Mouse (Mus musculus): Measurements from ENCODE around the gene Ankrd39.
A peak's percentile ranks its signal among the peaks of the same experiment; 100 is the strongest.

The Ankrd39 gene

DNA sequence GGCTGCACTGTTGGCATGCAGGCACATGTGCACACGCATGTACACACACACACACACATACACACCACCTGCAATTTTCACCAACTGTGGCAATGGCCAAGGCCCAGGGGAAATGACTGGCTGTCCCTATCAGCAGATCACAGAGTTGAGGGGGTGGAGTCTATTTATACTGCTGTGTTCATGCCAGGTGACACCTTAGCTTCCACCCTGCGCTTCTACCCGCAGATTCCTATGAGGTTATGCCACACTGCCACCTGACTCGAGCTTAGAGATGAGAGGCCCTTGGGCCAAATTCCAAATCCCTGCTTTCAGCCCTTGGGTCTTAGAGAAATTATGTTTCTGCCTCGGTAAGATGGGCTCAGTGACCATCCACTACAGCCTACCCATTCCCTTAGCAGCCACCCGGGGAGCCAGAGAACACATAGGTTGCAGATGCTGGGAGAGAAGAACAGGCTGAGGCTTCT is 12.6 kb downstream of the Ankrd39 start:
- ATAC-seq (ENCODE audit: insufficient number of reproducible peaks, low FRiP score, low TSS enrichment): no peak

DNA sequence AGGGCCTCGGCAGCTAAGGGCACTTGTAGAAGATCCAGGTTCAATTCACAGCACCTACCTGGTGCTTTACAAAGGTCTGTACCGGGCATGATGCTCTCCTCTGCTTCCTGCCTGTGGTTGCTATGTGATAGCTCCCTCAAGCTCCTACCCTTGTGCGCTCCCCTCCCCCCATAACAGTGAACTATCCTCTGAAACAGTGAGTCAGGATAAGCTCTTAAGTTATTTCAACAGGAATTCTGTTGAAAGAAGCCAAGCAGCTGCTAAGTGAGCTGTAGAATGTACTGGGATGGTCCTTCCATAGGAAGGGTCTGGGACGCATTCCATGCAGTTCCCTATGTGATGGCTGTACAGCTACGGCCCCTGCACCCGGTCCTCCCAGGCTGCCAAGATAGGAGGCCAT is 13.7 kb downstream of the Ankrd39 start:
- ATAC-seq (ENCODE audit: insufficient number of reproducible peaks, low FRiP score, low TSS enrichment): no peak

DNA sequence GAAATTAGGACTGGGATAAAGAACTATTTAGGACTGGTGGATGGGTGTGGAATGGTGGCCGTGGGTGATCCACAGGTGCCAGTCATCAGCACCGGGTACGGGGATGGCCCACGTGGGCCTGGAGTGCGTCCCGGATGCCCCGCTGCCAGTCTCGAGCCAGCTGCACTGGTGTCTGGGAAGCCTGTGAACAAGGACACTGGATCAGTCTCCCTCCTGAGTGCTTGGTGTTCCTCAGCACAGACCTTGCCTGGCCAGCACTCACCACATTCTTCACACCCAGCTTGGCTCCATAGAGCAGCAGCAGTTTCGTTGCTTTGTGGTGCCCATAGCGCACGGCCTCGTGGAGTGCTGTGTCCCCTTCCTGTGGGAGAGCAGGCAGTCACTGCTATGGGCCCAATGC is 15.8 kb downstream of the Ankrd39 start:
- ATAC-seq (ENCODE audit: insufficient number of reproducible peaks, low FRiP score, low TSS enrichment): no peak

DNA sequence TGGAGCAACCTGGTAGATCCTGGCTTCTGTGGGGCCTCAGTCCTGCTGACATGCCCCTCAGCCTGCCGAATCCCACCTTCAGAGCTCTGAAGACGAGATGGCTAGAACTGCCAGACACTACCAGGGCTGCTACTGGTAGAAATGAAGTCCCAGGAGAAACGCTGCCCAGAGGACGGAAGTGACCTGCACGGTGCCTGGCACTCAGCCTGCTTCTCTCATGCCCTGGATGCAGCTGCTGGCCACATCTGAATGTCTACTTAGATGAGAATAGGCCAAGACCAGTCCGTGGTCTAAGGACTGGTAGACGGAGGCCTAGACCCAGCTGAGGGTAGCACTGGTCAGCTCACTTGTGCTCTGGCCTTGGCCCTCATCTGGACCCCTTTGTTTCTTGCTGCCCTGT is 16.3 kb downstream of the Ankrd39 start:
- no peak for ATAC-seq (ENCODE audit: insufficient number of reproducible peaks, low FRiP score, low TSS enrichment)

DNA sequence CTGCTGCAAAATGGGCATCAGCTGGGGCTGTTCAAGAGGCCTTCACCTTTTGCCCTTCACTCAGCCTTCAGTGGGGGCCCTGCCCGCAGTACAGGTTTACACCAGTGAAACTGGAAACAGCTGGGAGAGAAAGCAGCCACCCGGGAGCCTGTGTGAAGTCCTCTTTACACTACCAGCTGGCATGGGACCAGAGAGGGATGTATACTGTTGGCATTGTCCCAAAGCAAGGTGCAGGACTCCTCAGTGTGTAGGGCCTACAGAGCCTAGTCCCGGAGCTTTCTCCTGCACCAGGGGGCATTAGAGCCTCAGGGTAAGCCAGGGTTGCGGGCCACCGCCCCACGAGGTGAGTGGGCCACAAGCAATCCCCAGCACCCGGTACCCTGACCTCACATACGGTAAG is 16.8 kb downstream of the Ankrd39 start:
- ATAC-seq (ENCODE audit: insufficient number of reproducible peaks, low FRiP score, low TSS enrichment): no peak

DNA sequence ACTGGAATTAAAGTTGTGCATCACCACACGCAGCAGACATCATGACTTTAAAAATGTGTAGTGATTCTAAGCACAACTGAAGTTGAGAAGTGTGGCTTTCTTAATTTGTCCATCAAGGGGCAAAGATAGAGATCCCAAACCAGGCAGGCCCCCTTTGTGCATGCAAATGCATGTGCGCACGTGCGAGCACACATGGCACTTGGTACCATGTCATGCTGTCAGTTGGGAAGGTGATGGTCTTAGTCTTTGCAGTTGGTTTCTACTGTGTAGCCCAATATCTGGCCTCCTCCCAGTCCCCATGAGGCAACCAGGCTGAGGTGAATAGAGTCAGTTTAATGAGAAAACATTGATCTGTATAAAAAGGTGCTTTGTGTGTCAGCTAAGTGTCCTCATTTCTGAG is 17.4 kb downstream of the Ankrd39 start:
- no peak for ATAC-seq (ENCODE audit: insufficient number of reproducible peaks, low FRiP score, low TSS enrichment)

DNA sequence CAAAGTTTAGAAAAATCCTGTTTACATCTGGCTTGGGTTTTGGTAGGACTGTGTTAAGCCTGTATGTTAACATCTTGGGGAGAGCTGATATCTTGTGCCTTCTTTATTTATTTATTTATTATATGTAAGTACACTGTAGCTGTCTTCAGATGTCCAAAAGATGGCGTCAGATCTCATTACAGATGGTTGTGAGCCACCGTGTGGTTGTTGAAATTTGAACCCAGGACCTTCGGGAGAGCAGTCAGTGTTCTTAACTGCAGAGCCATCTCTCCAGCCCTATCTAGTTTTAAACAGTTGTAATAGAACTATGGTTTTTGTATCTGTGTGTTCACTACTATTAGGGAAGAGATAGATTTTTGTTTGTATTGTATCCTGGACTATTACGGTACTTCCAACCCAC is 18.0 kb downstream of the Ankrd39 start:
- ATAC-seq (ENCODE audit: insufficient number of reproducible peaks, low FRiP score, low TSS enrichment): no peak

DNA sequence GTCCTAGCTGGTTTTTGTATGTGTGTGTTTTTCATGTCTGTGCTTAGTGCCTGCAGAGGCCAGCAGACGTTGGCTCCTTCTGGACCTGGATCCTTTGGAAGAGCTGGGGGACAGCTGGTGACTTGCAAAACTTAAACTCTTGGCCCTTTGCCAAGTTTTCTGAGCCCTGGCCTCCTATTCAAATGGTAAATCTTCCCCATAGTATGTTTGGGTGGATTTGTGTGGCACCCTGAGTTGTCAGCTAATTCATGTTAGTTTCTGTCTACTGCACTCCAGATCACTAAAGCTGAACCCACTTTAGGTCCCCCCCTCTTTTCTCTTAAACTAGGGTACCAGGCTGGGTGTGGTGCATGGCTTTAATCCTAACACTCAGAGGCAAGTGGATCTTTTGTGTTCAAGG is 18.9 kb downstream of the Ankrd39 start:
- ATAC-seq (ENCODE audit: insufficient number of reproducible peaks, low FRiP score, low TSS enrichment): no peak

DNA sequence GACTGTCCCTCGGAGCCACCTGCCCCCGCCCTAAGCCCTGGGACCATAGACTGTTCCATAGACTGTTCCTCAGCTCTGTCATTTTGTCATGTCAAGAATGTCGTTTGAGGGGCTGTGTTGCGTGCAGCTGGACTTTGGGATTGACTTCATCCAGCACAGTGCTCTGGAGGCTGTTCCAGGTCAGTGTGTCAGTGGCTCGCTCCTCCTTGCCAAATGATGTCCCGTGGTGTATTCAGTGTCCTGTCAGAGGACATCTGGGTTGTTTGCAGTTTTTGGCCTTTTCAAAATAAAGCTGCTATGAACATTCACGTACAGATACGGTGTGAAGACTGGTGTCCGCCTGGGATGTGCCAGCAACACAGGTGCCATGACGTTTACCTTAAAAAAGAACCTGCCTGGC is 20.3 kb downstream of the Ankrd39 start:
- ATAC-seq (ENCODE audit: insufficient number of reproducible peaks, low FRiP score, low TSS enrichment): no peak

DNA sequence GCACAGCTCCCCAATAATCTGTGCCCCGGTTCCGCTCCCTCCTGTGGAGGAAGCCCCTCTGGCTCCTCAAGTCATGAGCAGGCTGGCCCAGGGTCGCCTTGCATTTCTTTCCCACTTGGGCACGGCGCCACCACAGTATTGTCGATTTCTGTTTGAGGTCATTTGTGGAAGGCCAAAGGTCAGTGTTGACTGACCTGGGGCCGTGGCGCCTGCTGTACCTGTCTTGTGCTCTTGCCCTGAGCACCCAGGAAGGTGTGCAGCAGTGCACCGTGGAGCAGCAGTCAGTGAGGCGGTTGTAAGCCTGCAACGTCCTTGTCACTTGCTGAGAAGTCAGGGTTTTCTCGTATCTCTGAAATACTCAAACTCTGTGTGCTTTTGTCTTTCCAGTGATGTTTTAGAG is 21.5 kb downstream of the Ankrd39 start:
- no peak for ATAC-seq (ENCODE audit: insufficient number of reproducible peaks, low FRiP score, low TSS enrichment)

DNA sequence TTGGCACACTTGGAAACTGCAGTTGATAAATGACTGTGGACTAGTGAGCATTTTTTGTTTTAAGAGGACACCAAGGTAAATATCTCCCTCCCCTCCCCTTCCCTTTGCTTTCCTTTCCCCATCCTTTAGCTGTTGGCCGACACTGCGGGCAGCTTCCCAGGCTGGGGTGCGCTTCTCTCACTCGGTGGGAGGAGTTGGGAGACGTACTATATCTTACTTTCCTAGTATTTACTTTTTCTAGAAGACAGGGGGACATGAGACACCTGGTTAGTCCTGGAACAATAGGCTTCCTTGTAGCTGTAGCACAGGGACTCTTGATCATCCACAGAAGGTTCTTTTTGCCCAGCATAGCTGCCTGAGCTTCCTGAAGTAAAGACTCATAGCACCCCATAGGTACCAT is 23.2 kb downstream of the Ankrd39 start:
- no peak for ATAC-seq (ENCODE audit: insufficient number of reproducible peaks, low FRiP score, low TSS enrichment)

DNA sequence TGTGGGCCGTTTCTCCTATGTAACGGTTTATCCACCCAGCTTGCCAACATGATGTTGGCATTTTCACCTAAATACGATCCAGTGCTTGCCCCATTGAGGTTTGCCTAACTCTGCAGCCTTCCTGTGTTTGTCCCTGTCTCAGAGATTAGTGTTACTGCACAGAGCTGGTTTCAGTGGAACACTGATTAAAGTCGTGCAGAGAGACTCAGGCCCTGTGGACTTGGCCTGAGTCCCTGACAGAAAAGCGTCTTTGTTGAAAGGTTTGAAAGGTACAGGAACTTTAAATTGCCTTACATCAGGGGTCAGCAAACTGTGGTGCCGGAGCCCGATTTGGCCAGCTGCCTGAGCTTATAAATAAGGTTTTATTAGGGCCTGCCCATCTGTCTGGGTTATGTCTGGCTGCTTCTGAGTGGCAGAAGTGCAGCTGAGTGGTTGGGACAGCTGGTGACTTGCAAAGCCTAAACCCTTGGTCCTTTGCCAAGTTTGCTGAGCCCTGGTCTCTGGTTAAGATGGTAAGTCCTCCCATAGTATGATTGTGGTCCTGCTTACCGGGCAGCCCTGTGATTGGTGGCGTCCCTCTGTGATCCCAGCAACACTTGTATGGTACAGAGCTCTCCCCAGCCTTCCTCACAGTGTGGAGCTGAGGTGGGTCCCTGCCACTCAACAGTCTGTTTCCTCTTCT is 23.8 kb downstream of the Ankrd39 start:
- ATAC-seq (ENCODE audit: insufficient number of reproducible peaks, low FRiP score, low TSS enrichment): no peak

DNA sequence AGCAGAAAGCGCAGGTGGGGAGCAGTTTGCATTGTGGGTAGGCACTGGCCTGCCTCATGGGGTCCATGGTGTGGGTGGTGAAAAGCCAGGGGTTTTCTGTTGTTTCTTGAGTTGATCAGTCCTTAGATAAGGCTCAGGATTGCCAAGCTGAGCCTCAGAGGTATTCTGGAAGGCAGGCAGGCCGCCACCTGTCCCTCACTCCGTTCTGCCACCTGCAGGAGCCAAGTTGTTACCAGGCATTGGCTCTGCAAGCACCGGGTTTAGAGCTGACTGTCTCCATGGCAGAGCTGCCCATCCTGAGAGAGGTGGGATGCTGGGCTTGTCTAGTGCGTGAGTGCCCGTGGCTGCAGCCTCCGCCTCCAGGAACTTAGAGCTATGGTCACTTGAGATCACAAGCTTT is 25.0 kb downstream of the Ankrd39 start:
- ATAC-seq (ENCODE audit: insufficient number of reproducible peaks, low FRiP score, low TSS enrichment): no peak

DNA sequence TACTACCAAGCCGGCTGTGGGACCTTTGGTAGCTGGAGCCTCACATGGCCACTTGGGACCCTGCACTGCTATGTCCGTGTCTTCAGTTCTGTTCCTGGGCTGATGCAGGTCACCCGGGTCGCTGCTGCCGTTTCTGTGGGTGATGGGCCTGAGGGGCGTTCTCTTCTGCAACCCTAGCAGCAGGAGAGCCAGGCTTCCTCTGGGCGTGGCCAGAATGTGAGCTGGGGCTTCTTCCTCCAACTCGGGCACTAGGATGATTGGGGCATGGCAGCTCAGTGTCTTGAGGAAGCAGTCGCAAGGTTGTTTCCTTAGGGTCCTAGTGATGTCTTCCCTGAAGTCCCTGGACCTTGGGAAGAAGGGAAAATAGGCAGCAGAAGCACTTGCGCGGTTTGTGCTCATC is 27.6 kb downstream of the Ankrd39 start:
- ATAC-seq (ENCODE audit: insufficient number of reproducible peaks, low FRiP score, low TSS enrichment): no peak

DNA sequence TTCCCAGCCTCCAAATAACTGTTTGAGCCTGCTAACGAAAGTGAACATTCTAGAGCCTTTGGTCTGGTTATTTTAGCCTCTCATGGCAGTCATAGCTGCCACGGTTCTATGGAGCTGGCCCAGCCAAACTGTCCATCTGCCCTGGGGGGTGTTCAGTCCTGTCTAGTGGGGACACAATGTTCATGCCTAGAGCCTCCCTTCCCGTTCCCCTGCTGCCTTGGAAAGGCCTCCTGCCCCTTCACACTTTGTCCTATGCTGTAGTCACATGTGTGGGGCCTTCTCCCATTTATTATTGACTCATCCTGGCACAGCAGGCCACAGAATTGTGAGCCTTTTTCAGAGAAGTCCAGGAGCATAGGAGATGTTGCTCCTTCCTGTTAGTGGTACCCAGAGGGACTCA is 29.0 kb downstream of the Ankrd39 start:
- peak; percentile 18; the same call in 1 of the 2 replicates for ATAC-seq (ENCODE audit: insufficient number of reproducible peaks, low FRiP score, low TSS enrichment)

DNA sequence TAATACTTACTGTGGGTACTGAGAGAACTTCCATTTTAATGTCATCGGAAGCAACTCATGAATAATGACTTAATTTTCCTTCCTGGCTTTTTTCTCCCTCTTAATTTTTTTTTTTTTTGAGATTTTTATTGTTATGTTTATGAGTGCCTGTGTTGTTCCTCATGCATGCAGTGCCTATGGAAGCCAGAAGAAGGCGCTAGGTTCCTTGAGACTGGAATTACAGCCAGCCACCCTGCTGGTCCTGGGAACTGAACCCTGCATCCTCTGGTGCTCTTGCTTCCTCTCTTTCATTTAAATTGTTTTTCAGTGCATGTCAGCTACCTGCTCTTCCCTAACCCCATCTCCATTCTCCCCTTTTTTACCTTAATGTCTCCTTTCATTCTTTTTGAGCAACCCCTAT is 33.5 kb downstream of the Ankrd39 start:
- ATAC-seq (ENCODE audit: insufficient number of reproducible peaks, low FRiP score, low TSS enrichment): no peak

DNA sequence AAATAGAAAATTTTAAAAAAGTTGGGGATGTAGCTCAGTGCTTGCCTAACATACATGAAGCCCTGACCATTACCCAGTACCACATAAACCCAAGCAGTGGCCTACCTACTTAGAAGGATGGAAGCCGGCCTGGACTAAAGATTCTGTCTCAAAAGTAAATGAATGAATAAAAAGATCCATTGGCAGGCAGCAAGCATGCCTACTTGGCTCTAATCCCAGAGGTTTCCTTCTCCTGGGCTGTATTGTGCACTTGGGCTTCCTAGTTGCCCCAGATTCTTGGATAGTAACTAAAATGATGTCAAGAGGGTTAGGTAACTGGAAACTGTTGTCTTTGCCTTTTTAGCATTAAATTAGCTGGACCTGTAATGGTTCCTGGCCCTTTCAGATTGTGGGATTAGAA is 33.9 kb downstream of the Ankrd39 start:
- ATAC-seq (ENCODE audit: insufficient number of reproducible peaks, low FRiP score, low TSS enrichment): no peak

DNA sequence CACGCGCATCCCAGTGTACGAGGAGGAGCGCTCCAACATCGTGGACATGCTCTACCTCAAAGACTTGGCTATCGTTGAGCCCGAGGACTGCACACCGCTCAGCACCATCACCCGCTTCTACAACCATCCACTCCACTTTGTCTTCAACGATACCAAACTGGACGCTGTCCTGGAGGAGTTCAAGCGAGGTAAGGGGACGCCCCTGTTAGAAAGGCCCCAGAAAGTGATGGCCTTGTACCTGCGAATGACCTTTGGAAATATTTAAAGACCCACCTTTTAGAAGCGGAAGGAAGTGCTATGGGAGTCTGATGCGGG is 34.3 kb downstream of the Ankrd39 start:
- no peak for ATAC-seq (ENCODE audit: insufficient number of reproducible peaks, low FRiP score, low TSS enrichment)

DNA sequence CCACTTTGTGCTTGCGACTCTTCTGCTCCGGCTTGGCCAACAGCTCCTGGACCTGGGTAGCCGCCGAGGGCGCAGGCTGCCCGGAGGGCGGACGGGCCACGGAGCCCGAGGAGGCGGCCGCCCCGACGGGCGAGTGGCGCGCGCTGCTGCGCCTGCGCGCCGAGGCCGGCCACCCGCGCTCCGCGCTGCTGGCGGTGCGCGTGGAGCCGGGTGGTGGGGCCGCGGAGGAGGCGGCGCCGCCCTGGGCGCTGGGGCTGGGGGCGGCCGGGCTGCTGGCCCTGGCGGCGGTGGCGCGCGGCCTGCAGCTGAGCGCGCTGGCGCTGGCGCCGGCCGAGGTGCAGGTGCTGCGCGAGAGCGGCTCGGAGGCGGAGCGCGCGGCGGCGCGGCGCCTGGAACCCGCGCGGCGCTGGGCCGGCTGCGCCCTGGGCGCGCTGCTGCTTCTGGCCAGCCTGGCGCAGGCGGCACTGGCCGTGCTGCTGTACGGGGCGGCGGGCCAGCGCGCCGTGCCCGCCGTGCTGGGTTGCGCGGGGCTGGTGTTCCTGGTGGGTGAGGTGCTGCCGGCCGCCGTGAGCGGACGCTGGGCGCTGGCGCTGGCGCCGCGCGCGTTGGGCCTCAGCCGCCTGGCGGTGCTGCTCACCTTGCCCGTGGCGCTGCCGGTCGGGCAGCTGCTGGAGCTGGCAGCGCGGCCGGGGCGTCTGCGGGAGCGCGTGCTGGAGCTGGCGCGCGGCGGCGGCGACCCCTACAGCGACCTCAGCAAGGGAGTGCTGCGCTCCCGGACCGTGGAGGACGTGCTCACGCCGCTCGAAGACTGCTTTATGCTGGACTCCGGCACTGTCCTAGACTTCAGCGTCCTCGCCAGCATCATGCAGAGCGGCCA is 34.9 kb downstream of the Ankrd39 start:
- peak; percentile 27; the same call in 1 of the 2 replicates for ATAC-seq (ENCODE audit: insufficient number of reproducible peaks, low FRiP score, low TSS enrichment)

DNA sequence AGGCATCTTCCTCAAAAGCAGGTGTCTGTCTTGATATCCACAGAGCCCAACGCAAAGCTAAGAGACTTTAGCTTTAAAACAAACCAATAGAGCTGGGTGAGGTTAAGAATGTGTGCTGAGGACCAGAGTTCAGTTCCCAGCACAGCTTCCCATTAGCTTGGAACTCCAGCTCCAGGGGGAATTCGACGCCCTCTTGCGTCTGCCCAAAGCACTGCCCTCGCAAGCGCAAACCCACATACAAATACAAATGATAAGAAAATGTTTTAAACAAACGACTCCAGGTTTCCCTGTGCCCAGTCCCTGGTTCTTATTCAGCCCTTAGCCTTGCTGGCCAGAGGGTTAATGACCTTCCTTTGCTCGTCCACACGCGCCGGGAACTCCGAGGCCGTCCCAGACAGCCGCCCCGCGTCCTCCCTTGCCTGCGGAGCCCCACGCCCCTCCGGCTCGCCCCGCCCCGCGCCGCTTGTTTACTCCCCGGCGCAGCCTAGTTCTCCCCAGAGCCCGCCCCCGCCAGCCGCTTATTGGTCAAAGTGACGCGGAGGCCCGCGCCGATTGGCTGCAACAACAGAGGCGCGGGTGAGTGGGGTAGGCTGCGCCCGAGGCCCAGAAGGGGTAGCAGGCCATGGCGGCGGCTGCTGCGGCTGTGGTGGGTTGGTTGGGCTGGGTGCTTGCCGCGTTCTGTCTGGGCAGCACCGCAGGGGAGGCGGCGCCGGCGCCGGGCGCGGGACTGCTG is 35.8 kb downstream of the Ankrd39 start, which contains the start of gene Cnnm3:
Cnnm3 (plus strand) TSS at position 579 of the 733 bp plus-strand sequence.
- peak; percentile 94 for ATAC-seq (ENCODE audit: insufficient number of reproducible peaks, low FRiP score, low TSS enrichment)

DNA sequence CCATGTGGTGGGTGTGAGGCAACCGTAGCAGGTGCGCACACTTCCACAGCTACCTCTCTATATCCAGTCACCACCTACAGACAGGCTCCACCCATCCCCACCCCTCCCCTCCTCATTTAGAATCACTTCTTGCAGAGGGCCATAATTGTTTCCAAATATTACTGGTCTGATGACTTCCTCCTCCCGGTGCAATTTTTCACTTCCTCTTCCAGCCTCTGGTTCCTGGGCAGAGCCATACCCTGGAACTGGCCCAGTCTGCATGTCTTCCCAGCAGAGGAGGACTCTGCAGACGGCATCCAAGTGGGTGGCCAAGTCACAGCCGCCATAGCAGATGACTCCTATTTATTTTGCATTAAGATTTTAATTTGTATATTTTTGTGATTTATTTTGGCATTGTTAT is 39.0 kb downstream of the Ankrd39 start:
- ATAC-seq (ENCODE audit: insufficient number of reproducible peaks, low FRiP score, low TSS enrichment): no peak

All from cerebellum, adult (tissue).